Mouse (Mus musculus) thymus, adult 2 months (tissue): ENCODE data around the gene Gm3646.

Source experiments
- CTCF ChIP-seq: fragments of 200-500 bp; IDR thresholded peaks from 2 replicates; pipeline ENCODE4 v1.5.1; 2012; ENCODE audit warnings: mild to moderate bottlenecking, control low read depth, low read length, moderate library complexity, borderline replicate concordance; ENCODE audit not compliant: control insufficient read depth, poor library complexity, insufficient read depth; ENCODE audit errors: extremely low read depth
- POLR2A ChIP-seq: fragments of 200-500 bp; IDR thresholded peaks from 2 replicates; pipeline ENCODE4 v1.6.1; 2012; ENCODE audit warnings: mild to moderate bottlenecking, low read length, control low read depth, moderate library complexity; ENCODE audit not compliant: control insufficient read depth, poor library complexity, insufficient read depth; ENCODE audit errors: extremely low read depth

GRCm38 (mm10) chr1:39765854-39766493 is 39.2 kb downstream of the Gm3646 start:
- TF ChIP-seq POLR2A (no peak), CTCF (no peak)
